Mouse (Mus musculus) right cerebral cortex, postnatal 4 days (tissue): ENCODE data around the gene Zfp27.

Source experiments
- DNase-seq: peaks from one replicate; pipeline ENCODE4 v3.0.0-alpha.2; 2022

Gene Zfp27

DNA sequence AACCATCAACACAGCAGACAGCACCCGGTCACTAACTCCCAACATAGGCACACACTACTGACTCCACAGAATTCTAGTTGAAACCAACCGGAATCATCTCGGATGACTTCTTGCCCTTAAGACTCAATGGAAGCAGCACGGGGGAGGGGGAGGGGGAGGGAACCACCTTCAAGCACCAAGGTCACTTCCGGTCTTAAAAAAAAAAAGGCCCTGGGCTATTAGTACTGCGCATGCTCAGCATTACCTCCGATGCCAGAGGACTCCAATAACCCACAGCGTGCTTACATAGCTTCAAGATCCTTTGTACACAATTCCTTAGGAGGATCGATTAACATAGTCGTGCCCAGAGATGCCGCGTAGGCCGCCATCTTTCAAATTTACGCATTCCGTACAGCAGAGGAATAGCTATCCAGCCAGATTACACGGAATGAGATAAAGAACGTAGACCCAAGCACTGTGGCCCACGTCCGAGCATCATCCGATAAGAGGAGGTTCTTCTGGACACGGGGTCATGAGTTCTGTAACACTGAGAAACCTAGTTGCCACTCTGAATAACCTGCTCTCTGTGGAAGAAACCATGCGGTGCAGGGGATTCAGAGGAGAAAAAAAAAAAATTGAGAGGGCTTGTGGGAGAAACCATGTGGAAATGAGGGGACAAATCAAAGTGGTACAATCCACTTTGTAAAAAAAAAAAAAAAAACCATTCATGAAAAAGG lies at the start of gene Zfp27:
TSS of gene Zfp27 (minus strand) at position 607 of the 716 bp plus-strand sequence.
- DNase-seq: peak; percentile 77

DNA sequence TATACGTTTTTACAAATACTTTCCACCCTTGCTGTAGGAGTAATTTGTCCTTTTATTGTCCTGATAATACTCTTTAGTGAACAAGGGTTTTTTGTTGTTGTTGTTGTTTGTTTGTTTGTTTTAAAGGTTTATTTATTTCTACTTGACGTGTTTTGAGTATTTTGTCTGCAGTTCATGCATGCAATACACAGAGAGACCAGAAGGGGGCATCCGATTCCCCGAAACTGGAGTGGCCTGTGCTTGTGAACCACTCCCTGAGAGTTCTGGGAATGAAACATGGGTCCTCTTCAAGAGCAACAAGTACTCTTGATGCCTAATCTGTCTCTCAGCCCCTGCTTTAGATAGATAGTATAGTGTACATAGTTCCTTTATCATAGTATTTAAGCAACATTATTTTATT lies 48.4 kb upstream of the Zfp27 start:
- peak; percentile 27 for DNase-seq

DNA sequence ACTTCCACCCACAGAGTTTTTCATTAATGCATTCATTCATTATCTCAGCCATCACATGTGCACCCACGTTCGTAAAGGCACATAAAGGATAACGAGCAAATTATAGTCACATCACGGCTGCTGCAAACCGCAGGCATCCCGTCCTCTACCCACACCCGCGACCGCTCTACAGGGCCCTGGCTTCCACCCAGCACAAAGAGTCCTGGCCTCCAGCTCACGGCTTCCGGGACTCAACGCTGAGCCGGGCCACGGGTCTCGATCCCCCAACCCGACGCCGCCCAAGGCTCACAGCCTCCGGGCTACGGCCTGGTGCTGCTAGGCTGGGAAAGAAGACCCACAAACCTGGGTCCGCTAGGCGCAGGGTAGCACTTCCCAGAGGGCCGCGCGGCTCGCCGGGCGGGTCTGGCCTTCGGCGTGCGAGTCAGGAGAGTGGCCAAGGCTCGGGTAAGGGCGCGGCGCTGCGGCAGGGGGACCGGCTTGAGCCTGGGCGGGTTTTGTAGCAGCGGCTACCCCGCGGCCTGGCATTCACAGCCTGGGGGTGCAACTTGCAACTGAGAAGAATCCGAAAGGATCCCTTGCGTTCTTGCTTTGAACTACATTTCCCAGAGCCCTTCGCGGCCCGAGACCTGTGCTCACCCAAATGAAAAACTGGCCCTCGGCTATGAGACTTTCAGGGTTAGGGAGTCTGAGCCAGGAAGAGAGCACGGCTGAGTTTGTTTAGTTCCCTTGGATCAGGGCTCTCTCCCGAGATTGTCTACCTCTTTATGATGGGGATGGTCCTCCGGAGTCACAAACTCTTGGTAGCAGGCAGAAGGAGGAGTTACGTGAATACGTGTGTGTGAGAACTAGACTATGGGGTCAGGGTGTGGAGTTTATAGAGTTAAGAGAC lies 47.4 kb upstream of the Zfp27 start, which contains the start of gene Zfp74:
TSS of gene Zfp74 (minus strand) at position 577 of the 889 bp plus-strand sequence.
- peak; percentile 70 for DNase-seq

DNA sequence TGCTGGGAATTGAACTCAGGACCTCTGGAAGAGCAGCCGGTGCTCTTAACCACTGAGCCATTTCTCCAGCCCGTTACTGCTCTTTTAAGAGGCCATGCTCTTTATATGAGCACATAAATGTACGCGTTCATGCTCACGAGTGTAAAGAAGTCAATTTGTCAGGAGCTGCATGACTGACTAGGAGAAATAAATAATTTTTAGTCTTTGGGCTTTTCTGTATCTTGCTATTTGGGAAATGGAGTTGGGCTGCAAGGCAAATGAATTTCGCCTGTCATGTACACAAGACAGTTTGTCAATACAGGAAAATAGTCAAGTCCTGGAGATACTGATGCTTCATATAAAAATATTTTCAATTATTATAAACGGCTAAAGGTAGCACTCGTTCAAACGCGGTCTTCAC lies 46.7 kb upstream of the Zfp27 start:
- DNase-seq: no peak

DNA sequence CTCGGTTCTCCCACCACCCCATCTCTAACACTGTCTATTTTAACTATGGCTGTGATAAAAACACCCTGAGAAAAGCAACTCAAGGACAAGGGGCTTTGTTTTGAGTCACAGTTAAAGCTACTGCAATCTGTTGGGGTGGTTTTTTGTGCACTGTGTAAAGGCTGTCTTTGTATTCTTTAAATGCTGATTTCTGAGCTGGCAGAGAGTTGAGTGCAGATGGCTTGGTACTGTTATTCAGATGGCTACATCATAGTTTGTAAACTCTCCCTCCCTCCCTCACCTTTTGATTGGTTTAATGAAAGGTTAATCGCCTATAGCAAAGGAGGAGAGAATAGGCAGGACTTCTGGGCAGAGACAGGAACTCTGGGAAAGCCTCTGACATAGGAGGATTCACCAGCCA lies 37.8 kb upstream of the Zfp27 start:
- no peak for DNase-seq

DNA sequence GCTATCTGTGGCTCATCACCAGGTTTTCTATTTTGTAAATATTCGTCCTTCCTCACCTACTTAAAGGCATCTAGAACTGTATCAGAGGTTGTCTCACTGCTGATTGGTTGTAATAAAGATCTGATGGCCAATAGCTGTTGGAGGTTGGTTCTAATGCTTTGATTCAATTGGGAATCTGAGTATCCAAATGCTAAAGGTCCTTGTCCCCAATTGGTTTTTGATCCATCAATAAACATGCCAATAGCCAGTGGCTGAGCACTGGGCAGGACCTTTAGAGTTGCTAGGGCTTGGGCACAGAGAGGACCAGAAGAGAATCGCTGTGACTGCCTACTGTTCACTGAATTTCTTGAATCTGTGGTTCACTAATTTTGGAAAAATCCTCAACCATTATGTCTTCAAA lies 37.3 kb upstream of the Zfp27 start:
- no peak for DNase-seq

DNA sequence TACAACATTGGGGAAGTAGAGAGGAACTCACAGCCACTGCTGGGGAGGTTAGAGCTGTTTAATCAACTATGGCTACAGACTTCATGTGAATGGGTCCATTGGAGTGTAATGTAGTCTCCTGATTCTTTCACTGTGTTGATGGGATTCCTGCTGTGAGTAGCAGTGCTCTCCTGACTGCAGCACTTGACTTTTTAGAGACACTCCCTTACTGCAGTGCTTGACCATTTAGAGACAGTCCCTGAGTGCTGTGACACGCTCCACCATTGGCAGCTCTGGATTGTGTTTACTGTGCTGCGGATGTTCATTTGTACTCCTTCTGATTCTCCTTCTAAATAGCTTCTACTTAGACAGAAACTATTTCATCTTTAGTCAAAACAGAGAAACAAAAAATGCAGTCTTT lies 36.4 kb upstream of the Zfp27 start:
- DNase-seq: no peak

DNA sequence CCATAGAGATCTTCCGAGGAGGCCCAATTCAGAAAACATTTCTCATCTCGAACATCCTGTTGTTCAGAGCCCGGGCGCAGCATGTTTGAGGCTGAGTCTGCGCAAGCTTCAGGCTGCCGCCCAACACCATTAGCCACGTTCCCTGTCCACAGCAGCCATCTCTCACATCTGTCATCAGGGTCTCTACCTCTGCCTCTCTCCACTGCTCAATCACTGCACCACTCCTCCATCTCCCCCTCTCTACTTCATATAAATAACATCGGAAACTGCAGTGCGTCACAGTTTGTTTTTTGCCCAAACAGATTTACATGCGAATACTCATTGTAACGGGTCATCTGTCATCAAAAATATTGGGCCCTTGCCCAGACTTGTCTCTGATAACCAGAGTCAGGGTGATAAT lies 34.7 kb upstream of the Zfp27 start:
- DNase-seq: no peak

DNA sequence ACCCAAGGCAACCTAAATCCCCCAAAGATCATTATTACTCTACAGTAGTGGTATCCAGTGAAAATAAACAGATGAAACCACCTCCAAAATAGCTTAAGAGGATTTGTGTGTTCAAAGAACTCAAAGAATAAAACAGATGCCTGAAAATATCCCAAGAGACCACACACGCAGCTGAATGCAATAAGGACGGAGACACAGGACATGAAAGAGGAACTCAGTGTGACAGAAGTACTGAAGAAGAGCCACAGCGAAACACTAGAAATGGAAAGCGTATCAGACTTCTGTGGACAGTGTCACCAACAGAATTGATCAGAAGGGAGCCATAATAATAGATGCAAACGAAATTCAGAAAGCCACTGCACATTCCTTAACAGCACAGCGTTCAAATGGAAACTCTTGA lies 32.5 kb upstream of the Zfp27 start:
- DNase-seq: no peak

DNA sequence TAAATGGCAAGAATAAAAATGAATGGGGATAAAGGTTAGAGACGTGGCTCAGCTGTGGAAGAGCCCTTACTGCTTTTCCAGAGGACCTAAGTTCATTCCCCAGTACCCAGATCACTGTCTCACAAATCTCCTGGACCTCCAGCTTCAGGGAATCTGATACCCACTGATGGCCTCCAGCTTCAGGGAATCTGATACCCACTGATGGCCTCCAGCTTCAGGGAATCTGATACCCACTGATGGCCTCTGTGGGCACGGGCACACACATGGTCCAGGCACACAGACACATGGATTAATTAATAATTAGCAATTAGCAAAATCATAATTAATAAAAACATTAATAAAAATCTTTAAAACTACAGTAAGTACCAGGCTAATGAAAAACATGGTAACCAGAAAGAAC lies 16.4 kb upstream of the Zfp27 start:
- DNase-seq: no peak

DNA sequence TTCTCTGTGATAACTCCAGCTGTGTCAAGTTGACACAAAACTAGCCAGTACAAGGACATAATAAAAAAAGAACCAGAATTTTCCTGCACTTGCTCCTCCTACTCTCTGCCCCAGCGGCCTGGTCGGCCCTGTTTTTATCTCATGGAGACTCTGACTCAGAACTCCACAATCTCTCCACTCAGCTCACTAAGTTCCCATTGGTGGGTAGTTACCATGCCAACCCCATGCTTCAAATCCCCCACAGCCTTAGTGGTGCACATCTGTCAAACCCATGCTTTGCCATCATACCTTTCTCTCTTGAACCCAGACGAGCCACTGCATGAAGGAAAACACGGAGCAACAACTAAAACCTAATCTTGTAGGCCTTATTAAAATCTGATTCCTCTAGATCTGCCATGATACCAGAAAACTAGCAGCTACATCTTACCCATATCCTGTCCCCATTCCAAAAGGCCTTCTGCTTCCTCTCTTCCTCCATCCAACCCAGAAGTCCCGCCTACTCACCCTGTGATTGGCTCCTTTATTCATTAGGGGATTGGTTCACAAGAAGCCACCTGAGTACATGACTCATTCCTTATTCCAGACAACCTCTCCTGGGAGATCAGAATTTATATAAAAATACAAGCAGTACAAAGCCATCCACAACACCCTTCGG lies 15.2 kb upstream of the Zfp27 start:
- DNase-seq: no peak

DNA sequence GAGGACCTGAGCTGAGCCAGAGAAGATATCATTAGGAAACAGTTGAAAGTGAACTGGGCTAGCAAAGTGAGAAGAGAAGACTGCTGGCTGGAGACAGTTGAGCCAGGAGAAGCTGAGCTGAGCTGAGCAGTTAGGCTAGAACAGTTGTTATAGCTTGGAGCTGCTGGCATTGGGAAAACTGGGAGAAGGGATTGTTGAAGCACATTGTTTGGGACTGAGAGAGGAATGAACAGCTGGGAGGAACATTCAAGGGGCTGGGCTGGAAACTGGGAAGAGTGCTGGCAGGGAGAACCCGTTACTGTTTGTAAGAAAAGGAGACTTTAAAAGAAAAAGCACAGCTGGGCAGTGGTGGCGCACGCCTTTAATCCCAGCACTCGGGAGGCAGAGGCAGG lies 11.7 kb upstream of the Zfp27 start:
- no peak for DNase-seq

DNA sequence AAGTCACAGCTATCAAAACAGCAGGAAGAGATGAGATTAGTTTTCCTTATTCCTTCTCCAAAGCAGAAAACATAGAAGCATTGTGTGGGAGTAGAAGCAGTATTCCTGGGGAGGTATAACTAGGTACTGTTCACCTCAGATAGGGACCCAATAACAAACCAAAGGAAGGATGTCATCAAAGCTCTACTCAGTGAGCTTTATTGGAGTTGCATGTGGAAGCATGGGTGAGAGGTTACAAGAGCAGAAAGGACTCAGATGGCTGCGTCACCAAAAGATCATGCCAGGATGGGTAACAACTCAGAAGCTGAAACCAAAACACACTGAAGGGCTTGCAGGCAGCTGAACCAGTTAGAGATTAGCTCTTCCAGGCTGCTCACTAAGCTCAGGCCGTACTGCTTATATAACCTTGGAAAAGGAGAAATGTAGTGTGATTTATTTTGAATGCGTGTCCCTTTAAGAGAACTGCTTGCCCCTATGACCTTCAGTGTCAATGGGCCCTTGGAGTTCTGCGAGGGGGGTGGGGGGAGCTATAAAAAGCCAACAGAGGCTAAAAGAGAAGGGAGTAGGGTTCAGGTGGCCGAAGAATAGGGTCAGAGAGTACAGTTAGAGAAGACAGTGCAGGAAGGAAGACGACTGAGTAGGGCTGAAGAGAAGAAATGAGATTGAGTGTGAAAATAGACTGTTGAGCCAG lies 11.1 kb upstream of the Zfp27 start:
- DNase-seq: no peak

DNA sequence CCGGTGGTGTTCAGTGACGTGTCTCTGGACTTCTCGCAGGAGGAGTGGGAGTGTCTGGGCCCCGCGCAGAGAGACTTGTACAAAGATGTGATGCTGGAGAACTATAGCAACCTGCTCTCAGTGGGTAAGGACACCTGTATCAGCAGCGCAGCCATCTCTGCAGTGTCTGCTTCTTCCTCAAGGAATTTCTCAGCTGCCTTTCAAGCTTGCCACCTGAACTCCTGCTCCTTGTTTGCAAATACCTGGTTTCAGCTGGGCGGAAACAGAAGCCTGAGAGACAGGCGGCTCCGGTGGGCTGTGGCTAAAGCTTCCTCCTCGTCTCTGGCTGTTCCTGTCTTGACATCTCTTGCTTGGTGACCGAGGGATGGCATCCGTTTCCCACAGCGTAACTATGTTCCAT lies 5.8 kb upstream of the Zfp27 start:
- DNase-seq: no peak

DNA sequence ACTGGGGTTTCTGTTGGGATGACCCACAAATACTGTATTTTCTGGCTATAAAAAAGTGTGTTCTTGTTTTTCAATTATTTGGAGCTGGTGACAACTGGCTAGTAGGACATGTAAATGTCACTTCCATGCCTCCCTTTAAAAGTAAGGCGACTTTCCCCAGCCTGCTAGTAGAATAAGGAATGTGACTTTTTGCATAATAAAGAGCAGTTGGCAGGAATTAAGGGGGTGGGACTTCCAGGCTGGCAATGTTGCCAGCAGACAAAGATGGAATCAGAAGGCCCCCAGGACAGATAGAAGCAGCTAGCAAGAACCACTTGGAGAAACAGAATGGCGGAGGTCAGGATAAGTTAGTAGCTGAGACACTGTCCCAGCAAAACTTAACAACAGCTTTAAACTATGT lies 3.9 kb upstream of the Zfp27 start:
- no peak for DNase-seq

DNA sequence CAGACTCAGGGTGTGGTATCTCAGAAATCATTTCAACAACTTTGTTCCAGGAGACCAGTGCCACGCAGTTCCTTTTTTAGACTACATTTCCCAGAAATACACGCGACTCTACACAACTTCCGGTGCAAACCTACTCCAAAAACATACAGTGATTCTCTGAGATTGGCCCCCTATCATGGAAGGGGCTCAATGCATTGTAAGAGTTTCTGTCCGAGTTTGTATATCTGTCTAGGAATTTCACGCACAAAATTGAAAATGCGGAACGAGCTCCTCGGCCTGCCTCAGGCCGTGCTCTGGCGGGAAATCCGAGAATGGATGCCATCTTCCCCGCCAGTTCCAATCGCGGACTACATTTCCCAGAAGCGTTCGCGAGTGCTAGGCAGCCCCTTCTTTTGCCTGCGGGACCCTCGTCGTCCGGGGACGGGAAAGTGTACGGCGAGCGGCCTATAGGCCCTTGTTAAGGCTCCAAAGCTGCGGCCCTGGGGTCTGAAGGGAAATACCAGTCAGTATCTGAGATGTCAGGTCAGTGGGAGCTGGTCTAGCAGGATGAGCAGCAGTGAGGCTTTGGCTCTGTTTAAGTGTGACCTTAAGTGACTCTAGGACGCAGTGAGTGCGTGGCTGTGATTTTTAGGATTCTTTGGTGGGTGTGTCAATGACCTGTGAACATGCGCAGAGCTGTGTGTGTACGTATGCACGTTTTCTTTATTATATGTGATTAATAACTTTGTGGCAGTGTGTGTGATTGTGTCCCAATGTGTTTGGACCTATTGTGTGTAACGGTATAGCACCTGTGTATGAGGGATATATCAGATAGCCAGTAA lies 2.0 kb upstream of the Zfp27 start, which contains the start of gene Zfp383:
TSS of gene Zfp383 (plus strand) at position 94 of the 821 bp plus-strand sequence.
- DNase-seq: peak; percentile 76

DNA sequence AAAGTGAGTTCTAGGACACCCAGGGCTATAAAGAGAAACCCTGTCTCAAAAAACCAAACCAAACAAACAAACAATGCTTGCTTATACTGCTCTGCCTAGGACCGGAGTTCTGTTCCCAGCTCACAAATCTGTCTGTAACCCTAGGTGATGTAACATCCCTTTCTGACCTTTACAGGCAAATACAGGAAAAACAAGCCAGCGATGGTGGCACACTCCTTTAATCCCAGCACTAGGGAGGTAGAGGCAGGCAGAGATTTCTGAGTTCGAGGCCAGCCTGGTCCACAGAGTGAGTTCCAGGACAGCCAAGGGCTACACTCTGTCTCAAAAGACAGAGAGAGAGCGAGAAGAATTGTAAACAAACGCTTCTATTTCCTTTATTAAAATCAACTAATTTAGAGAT lies 834 bp upstream of the Zfp27 start:
- DNase-seq: no peak

DNA sequence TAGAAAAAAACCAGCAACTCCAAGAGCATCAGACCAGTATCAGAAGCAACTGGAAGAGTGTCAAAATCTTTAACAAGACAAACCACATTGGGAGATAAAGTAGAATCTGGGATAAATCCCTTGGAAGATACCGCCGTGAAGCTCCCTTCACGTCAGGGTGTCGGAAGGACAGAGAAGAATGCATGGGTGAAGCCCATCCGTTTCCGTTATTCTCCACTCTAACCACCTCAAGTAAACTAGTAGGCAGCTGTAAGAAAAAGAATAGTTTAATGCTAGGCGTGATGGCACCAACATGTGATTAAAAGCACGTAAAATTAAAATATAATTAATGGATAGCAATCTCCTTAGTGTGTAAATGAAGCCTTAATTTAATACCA lies 298 bp upstream of the Zfp27 start:
- no peak for DNase-seq

DNA sequence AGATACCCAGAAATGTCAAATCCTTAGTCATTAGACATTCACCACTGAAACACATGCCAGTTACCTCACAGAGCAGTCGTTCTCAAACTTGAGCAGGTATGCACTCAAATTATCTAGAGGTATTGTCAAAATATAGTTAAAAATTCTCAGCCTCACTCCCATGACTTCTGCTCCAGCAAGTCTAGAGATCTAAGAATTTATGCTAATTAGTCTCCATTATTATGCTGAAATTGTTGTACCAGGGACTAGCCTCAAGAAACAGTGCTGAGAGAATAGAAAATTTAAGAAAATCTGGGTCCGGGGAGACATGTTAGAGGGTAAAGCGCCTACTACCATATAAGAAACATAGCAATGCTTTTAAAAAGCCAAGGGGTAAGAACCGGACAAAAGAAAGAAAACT lies 2.3 kb downstream of the Zfp27 start:
- no peak for DNase-seq

DNA sequence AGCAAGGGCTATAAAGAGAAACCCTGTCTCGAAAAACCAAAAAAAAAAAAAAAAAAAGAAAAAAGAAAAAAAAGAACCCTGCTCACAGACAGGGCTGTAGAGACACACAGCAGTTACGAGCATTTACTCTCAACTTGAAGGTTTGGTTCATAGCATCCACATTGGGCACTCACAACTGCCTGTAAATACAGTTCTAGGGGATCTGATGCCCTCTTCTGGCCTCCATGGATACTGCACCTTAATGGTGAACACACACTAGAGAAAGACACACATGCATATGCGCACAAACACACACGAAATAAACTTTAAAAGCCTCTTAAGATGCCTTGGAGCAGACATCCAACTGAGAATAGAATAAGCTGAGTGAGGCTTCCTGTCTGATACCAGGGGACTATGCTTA lies 8.0 kb downstream of the Zfp27 start:
- no peak for DNase-seq

DNA sequence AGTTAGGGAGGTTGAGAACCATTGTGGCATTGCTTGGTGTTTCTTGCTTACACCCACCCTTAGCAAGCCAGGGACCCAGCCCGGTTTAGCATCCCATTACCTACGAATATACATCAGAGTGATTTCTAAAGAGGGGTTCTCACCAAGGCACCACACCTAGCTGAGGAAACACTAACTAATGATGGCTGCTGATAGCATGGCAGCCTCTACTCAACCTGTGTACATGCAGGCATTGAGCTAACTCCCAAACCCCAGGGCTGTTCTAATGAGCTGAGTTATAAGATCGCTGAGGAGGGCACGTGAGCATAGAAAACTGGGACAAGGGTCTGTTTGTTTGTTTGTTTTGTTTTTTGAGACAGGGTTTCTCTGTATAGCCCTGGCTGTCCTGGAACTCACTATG lies 13.6 kb downstream of the Zfp27 start:
- DNase-seq: no peak

DNA sequence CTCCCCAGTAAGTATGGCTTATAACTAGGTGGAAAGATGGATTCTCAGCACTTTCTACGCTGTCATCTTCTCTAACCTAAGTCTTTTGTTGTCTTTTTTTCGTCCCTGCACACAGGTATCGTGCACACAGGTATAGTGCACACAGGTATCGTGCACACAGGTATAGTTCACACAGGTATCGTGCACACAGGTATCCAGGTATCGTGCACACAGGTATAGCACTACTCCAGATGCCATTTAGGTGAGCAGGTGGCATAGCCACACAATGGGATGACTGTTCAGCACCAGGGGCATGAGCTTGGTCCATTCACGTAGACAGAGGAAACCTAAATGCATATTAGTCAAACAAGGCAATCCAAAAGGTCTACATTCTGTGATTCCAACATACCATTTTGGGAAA lies 15.9 kb downstream of the Zfp27 start:
- no peak for DNase-seq
